Mouse (Mus musculus) embryonic fibroblast, embryonic 13.5 days (primary cell): ENCODE data around the gene Duoxa1.

Source experiments
- CTCF ChIP-seq: IDR thresholded peaks from 2 replicates; pipeline ENCODE4 v1.5.1; 2011; ENCODE audit warnings: mild to moderate bottlenecking, control low read depth, low read length, moderate library complexity, borderline replicate concordance; ENCODE audit not compliant: insufficient read depth
- POLR2A ChIP-seq: IDR thresholded peaks from 2 replicates; pipeline ENCODE4 v1.6.1; 2011; ENCODE audit warnings: low read depth, mild to moderate bottlenecking, control low read depth, low read length, moderate library complexity

GRCm38 (mm10) chr2:122312722-122313417 is 660 bp downstream of the Duoxa1 start:
- TF ChIP-seq CTCF (peak; percentile 35), POLR2A (no peak)
